Mouse (Mus musculus): Measurements from ENCODE around the gene Asic1.
A peak's percentile ranks its signal among the peaks of the same experiment; 100 is the strongest.

Asic1 gene

GRCm38 (mm10) chr15:99703104-99703503, 32.9 kb downstream of the Asic1 start:
- no peak for DNase-seq

DNA sequence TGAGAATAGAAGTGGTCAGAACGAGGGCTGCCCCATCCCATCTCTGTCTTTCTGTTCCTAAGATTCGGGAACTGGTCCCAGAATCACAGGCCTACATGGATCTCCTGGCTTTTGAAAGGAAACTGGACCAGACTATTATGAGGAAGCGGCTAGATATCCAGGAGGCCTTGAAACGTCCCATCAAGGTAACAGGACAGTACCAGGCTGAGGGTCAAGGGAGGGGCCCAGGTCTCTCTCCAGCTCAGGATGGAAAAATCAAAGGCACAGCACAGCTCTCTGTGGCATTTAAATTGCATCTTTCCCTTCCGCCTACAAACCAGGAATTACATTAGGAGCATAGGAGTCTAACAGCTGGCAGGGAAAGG, 33.5 kb downstream of the Asic1 start:
- no peak for DNase-seq

DNA sequence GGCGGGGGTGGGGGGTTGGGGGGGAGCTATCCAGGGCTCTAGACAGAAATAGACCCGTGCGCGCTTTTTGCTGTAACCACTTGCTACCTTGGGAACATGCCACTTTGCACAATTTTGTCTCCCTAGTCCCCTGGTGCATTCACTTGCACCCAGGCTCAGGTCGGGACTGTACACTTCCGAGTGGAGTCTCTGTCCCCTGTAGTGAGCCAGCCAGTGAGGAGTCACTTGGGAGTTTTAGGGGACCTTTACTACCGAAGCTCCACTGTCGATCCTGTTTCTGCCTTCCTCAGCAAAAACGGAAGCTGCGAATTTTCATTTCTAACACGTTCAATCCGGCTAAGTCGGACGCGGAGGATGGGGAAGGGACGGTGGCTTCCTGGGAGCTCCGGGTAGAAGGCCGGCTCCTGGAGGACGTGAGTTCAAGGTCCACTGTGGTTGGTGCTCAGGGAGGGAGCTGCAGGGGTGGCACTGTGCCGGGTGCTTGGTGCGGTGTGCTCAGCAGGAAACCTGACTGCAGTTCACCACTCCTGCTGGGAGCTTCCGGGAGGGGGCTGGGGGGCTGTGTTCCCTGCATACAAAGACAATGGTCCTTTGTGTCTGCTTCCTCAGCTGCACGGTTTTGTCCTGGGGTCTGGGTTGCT, 34.0 kb downstream of the Asic1 start:
- DNase-seq: peak; percentile 78

DNA sequence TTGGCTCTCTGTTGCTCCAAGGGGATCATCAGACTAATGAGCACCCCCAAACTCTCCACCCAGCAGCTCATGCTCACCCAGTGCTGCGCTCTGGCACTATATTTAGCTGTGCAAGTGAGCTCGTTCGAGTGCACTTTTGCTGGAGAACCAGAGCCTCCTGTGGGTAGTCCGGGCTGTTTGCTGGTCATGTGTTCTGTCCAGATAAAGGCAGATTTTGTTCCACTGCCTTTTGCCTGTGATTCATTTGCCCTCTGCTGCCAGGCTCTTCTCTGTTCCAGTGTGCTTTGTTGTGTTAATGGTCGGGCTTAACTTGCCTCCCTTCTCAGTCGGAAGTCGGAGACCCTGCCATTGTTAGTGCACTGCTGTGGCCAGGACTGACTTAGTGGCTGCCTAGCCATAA, 34.7 kb downstream of the Asic1 start:
- no peak for DNase-seq

GRCm38 (mm10) chr15:99705440-99706048, 35.4 kb downstream of the Asic1 start, which contains the start of gene Gm17349:
Gm17349 (minus strand) TSS chr15:99705490.
- DNase-seq: peak; percentile 74

GRCm38 (mm10) chr15:99708176-99708575, 38.0 kb downstream of the Asic1 start:
- DNase-seq: no peak

DNA sequence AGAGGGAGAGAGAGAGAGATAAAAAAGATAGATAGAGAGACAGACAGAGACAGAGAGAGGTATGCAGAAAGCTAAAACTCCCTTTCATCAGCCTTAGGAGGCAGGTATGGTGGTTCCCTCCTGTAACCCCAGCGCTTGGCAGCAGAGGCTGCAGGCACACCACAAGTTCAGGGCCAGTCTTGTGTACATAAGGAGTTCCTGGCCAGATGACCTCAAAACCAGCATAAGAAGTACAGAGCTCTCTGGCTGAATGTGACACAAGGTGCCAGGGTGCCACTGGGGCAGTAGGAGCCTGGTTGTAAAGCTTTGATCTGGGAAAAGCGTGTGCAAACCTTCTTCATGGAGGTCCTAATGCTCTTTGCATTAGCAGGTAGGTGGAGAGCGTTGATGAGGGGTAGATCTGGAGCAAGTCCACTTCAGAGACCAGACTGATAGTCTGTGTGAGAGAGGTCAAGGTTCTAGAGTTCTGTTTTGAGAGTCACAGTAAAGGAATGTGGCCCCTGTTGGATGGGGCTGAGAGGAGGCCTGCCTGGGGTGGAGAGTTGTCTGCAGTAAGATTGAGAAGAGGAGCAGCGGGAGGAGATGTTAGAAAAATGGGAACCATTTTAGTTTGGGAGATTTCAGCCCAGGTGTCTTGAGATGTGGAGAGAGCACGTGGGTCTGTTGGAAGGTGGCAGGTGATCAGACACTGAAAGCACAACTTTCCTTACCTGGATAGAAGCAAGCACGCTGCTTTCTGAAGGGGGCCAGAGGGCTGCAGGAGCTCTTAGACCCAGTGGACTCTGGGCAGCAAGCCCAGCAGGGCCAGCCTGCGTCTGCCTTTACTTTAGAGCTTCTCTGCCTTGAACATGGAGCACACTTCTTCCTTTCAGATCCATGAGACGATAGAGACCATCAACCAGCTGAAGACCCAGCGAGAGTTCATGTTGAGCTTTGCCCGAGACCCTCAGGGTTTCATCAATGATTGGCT, 40.3 kb downstream of the Asic1 start:
- DNase-seq: no peak

DNA sequence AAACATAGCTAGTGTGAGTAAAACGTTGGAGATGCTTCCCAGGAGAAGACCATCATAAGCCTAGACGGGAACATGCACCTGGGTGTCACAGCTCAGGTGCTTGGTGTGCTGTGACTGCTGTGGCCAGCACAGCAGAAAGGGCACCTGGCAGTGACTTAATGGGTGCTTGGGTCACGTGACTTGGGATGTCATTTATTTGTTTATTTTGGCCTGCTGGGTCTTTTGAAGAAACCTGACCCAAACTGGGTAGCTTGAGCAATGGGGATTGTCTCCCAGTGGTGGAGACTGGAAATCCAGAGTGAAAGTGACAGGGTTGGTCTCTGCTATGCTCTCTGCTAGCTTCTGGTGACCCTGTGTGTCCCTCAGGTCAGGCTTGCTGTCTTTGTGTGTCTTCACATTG, 41.3 kb downstream of the Asic1 start:
- DNase-seq: no peak

- DNase-seq: no peak
Observed at GRCm38 (mm10) chr15:99712666-99713559, 42.7 kb downstream of the Asic1 start.

GRCm38 (mm10) chr15:99713569-99713968, 43.4 kb downstream of the Asic1 start:
- DNase-seq: no peak

DNA sequence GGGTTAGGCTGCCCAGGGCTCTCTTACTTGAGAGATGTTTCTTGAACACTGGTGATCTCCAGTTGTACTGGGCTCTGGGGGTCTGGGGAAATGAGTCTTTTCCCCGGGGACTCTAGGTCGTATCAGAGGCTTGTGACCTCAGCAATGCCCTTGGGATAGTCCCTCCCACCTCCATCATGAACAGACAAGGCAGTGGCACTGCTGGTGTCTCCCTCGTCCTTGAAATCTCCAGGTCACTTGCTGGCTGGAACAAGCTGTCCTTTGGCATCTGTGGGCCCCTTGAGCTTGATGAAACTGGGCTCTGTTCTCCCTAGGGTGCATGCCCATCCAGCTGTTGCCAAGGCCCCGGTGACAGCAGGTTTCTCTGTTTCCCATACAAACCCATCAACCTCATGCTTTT, 44.0 kb downstream of the Asic1 start:
- no peak for DNase-seq

- DNase-seq: peak; percentile 86
Observed at GRCm38 (mm10) chr15:99714858-99715257, 44.7 kb downstream of the Asic1 start.

DNA sequence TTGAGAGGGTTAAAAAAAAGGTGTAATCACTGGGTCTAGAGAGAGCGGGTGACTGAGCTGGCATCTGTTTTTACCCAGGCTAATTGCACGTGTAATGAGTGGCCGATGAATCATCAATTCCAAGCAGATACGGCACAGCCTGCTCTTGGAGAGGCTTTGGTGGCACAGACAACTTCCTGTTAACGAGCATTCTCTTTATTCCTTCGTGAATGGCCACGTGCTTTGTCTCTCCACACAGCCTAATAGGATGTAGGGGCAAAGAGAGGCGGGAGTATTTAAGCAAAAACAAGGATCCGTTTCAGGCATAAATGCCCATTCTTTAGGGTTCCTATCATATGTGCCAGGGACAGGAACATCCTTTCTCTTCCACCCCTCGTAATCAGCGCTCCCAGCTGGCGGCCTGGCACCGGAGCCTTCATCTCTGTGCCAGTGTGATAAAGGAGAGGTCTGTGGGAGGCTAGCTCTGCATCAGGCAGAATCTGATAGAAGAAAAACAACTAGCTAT, 45.2 kb downstream of the Asic1 start:
- DNase-seq: no peak

DNA sequence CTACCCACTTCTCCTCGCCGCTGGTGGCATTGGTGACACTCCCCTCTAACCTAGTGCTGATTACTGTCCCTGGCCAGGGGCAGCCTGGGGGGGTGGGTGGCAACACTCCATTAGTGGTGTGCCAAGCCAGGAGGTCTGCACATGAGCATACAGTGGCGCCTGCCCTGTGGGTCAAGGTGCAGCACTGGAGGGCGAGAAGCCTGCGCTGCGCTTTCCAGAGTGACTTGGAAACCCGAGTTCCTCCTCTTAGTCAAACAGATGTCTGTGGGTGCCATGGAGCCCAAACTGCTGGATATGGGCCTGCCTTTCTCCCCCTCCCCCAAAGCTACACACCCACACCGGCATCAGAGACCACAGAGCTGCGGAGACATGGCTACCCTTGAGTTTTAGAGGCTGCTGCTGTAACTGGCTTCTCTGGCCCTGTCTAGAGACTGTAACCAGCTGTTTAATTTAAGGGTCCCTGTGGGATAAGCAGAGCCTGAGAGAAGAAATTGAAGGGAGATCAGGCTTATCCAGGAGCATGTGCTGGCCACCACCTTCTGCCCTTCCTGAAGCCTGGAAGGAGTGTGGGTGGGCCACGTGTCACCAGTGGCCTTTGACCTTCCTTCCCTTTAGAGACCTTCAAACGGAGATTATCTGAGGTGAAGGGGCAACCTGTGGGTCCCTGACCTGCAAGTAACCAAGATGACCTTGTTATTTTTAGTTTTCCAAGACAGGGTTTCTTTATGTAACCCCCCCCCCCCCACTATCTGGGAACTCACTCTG, 46.0 kb downstream of the Asic1 start:
- peak; percentile 73 for DNase-seq

GRCm38 (mm10) chr15:99716814-99717213, 46.6 kb downstream of the Asic1 start:
- no peak for DNase-seq

GRCm38 (mm10) chr15:99717386-99718334, 47.5 kb downstream of the Asic1 start, which contains the start of gene Gpd1:
Gpd1 (plus strand) TSS chr15:99717515.
- peak; percentile 81 for DNase-seq

- peak; percentile 64 for DNase-seq
Observed at GRCm38 (mm10) chr15:99718461-99719021, 48.4 kb downstream of the Asic1 start.

- DNase-seq: no peak
Observed at GRCm38 (mm10) chr15:99719865-99720264, 49.7 kb downstream of the Asic1 start.

DNA sequence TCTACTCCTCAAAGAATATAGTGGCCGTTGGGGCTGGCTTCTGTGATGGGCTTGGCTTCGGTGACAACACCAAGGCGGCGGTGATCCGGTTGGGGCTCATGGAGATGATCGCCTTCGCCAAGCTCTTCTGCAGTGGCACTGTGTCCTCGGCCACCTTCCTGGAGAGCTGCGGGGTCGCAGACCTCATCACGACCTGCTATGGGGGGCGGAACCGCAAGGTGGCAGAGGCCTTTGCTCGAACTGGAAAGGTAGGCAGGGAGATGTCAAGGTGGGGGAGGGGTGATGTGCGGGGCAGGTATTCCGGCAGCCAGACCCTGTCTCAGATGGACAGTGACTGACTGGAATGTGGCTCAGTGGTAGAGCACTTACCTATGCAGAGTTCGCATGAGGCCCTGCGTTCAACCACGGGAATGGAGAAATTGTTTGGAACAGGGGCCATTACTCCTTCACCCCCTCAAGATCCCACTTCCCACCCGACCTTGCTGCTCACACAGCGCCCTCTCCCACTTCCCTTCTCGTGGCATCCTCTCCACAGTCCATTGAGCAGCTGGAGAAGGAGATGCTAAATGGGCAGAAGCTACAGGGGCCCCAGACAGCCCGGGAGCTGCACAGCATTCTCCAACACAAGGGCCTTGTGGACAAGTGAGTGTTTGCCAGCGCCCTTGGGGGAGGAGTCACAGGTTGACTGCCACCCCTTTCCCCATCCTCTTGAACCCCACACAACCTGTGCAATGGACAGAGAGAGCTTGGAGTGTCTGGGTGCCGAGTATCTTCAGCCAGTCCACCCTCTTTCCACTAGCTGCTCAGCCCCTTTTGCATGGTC, 52.0 kb downstream of the Asic1 start:
- DNase-seq: no peak
